Mouse (Mus musculus): ENCODE data around the gene Tpr. TPM values are rescaled to one million over a fixed set of nuclear protein-coding genes. Genes with fewer than 3 reads are reported as not detected.

Tpr gene
- 100 to 1,000 TPM; 315 to 335 TPM for total RNA-seq (2023)

GRCm38 (mm10) chr1:150392638-150393487 lies at the start of gene Tpr, which contains the start of gene Odr4:
Tpr (plus strand) TSS chr1:150392838.
Odr4 (minus strand) TSS chr1:150393080.

GRCm38 (mm10) chr1:150466132-150466531 lies 73.5 kb downstream of the Tpr start, which contains the start of gene Prg4:
Prg4 (minus strand) TSS chr1:150466165.

Other genes with a start within 250 kb of the Tpr start
- gene Pdc, start 73.4 kb upstream of the Tpr start, total RNA-seq (2023) = not detected
- 10 to 100 TPM; 36.5 to 41.4 TPM for gene Odr4, start 242 bp downstream of the Tpr start, total RNA-seq (2023)
- gene Prg4, start 73.3 kb downstream of the Tpr start, total RNA-seq (2023) = under 1 TPM; 0.26 to 0.39 TPM

All from B cell, adult 67 days (primary cell).